Mouse (Mus musculus): ENCODE measurements around the gene Dmpk. TPM values are rescaled to one million over a fixed set of nuclear protein-coding genes. Genes with fewer than 3 reads are reported as not detected.

The Dmpk gene
- total and polyA plus RNA-seq, 3 experiments: 0.30 to 0.56 (median 0.36) TPM

DNA sequence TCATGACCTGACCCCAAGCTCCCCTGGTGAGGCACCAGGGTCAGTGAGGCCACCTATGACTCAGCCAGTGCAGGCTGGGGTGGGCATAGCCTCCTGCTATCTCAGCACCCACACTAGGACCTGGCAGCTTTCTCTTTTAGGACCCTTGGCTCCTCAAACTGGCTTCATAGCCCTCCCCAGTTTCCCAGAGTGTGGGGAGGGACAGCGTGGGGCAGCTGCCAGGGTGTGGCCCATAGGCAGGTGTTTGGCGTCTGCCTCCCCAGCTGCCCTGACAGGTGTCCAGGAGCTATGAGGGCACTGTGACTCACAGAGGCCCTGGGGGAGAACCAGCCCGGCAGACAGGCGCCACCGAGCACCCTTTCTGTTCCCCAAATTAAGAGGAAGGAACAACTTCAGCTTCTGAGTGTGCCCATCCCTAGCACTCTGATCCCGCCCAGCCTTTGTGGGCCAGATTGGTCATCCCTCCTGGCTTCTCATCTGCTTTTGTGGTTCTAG is 675 bp downstream of the Dmpk start:
- dilution Hi-C loops (cut with MboI; ENCODE audit: extremely low pct_ligation_motif_present, extremely low pct_unique_long_range_greater_than_20kb, low sequenced_read_pairs) (no loop called here), in situ Hi-C loops (cut with MboI; ENCODE audit: low pct_ligation_motif_present, low pct_unique_long_range_greater_than_20kb, low sequenced_read_pairs) (no loop called here)
- Histone ChIP-seq H3K79me2 (replicated peaks; ENCODE audit: control insufficient read depth, extremely low read depth, insufficient read depth, poor library complexity, severe bottlenecking) (no peaks in the 10 kb centered on the region), H3K36me3 (replicated peaks in 1 of 2; ENCODE audit: control insufficient read depth in 1 of 2, insufficient read depth in 1 of 2, low read length in 1 of 2) (no peaks in the 10 kb centered on the region), H3K9me3 (replicated peaks; ENCODE audit: low read length) (no peaks in the 10 kb centered on the region), H3K4me2 (ENCODE audit: insufficient read depth, low read depth, poor library complexity, severe bottlenecking) (no peak overlapping the region), H3K4me1 (ENCODE audit: control insufficient read depth in 1 of 2, insufficient read depth in 2 of 2) (peaks cover 26 to 62% of the 10 kb centered on the region in 2 experiments), H3K4me3 (replicated peaks in 1 of 3; ENCODE audit: low read depth in 2 of 3, low read length in 2 of 3, poor library complexity in 1 of 3) (no peak overlapping the region), H3K27me3 (replicated peaks) (peaks cover 85% of the 10 kb centered on the region), H3K9ac (ENCODE audit: insufficient read depth, low read depth) (no peak overlapping the region), H3K27ac (ENCODE audit: insufficient read depth, low read depth) (no peak overlapping the region)
- no peak for TF ChIP-seq RAD21 (IDR thresholded peaks at IDR 0.05; ENCODE audit: low read depth, low read length)
- TF ChIP-seq POLR2AphosphoS2 (IDR thresholded peaks at IDR 0.05; ENCODE audit: low read depth, low read length): no peak
- TF ChIP-seq CHD2 (IDR thresholded peaks at IDR 0.05; ENCODE audit: low read length): no peak
- no peak for TF ChIP-seq CHD1 (IDR thresholded peaks at IDR 0.05; ENCODE audit: low read depth, low read length)
- no peak for TF ChIP-seq TBP (conservative IDR thresholded peaks at IDR 0.05; ENCODE audit: low read depth, low read length)
- TF ChIP-seq MXI1 (IDR thresholded peaks at IDR 0.05; ENCODE audit: low read depth, low read length): no peak
- peak; percentile 75 for TF ChIP-seq ETS1 (conservative IDR thresholded peaks at IDR 0.05; ENCODE audit: low read depth, low read length)
- no peak for TF ChIP-seq HCFC1 (IDR thresholded peaks at IDR 0.05; ENCODE audit: low read depth, low read length)
- TF ChIP-seq PAX5 (IDR thresholded peaks at IDR 0.05; ENCODE audit: low read length): no peak
- no peak for TF ChIP-seq USF2 (conservative IDR thresholded peaks at IDR 0.05; ENCODE audit: low read depth, low read length)
- no peak for TF ChIP-seq KAT2A (IDR thresholded peaks at IDR 0.05; ENCODE audit: insufficient replicate concordance, low read length)
- 0 out of 2 replicates have a peak, but pooled peaks have one; percentile 47 for TF ChIP-seq MEF2A (IDR thresholded peaks at IDR 0.05; ENCODE audit: borderline replicate concordance, low read depth, low read length)
- no peak for TF ChIP-seq ZMIZ1 (IDR thresholded peaks at IDR 0.05; ENCODE audit: low read depth, low read length)
- no peak for TF ChIP-seq ELF1 (IDR thresholded peaks at IDR 0.05; ENCODE audit: low read depth, low read length)
- no peak for TF ChIP-seq ZNF384 (IDR thresholded peaks at IDR 0.05; ENCODE audit: low read depth, low read length)
- TF ChIP-seq MAZ (IDR thresholded peaks at IDR 0.05; ENCODE audit: low read depth, low read length): 0 out of 2 replicates have a peak, but pooled peaks have one; percentile 54
- no peak for TF ChIP-seq USF1 (IDR thresholded peaks at IDR 0.05; ENCODE audit: low read depth, low read length)
- no peak for TF ChIP-seq E2F4 (IDR thresholded peaks at IDR 0.05; ENCODE audit: insufficient replicate concordance, low read depth, low read length)
- TF ChIP-seq ZC3H11A (IDR thresholded peaks at IDR 0.05; ENCODE audit: low read depth, low read length): no peak
- TF ChIP-seq ZKSCAN1 (IDR thresholded peaks at IDR 0.05; ENCODE audit: borderline replicate concordance, low read depth, low read length): no peak
- no peak for TF ChIP-seq MAX (IDR thresholded peaks at IDR 0.05; ENCODE audit: low read length)
- TF ChIP-seq SMC3 (IDR thresholded peaks at IDR 0.05; ENCODE audit: low read depth, low read length): no peak
- TF ChIP-seq POLR2A (IDR thresholded peaks at IDR 0.05; ENCODE audit: low read depth, low read length): no peak
- TF ChIP-seq BHLHE40 (IDR thresholded peaks at IDR 0.05; ENCODE audit: low read depth, low read length): peak; percentile 78
- TF ChIP-seq EP300 (IDR thresholded peaks at IDR 0.05; ENCODE audit: low read length): peak; percentile 86
- TF ChIP-seq NELFE (IDR thresholded peaks at IDR 0.05; ENCODE audit: low read depth, low read length): no peak
- TF ChIP-seq JUN (IDR thresholded peaks at IDR 0.05; ENCODE audit: insufficient read depth, low read depth, low read length): no peak
- 0 out of 2 replicates have a peak, but pooled peaks have one; percentile 8 for TF ChIP-seq NRF1 (IDR thresholded peaks at IDR 0.05; ENCODE audit: low read depth, low read length)
- TF ChIP-seq MAFK (IDR thresholded peaks at IDR 0.05; ENCODE audit: insufficient replicate concordance, low read length): 0 out of 2 replicates have a peak, but pooled peaks have one; percentile 37
- no peak for TF ChIP-seq JUND (conservative IDR thresholded peaks at IDR 0.05; ENCODE audit: low read depth, low read length)
- no peak for TF ChIP-seq GABPA (IDR thresholded peaks at IDR 0.05; ENCODE audit: insufficient replicate concordance, low read depth, low read length)
- 0 out of 2 replicates have a peak, but pooled peaks have one; percentile 50 for TF ChIP-seq SIN3A (IDR thresholded peaks at IDR 0.05; ENCODE audit: low read length)
- TF ChIP-seq RCOR1 (conservative IDR thresholded peaks at IDR 0.05; ENCODE audit: low read depth, low read length): peak; percentile 38; the same call in 1 of the 2 replicates
- peak; percentile 100 for TF ChIP-seq TCF12 (IDR thresholded peaks at IDR 0.05; ENCODE audit: low read depth, low read length)
- TF ChIP-seq CTCF (conservative IDR thresholded peaks at IDR 0.05 in 1 of 2, IDR thresholded peaks at IDR 0.05 in 1 of 2; ENCODE audit: low read depth in 2 of 2, low read length in 2 of 2): no peak
- TF ChIP-seq IRF4 (IDR thresholded peaks at IDR 0.05; ENCODE audit: low read depth, low read length): peak; percentile 79
- 0 out of 2 replicates have a peak, but pooled peaks have one; percentile 15 for TF ChIP-seq MYC (IDR thresholded peaks at IDR 0.05; ENCODE audit: low read depth, low read length)
- TF ChIP-seq UBTF (IDR thresholded peaks at IDR 0.05; ENCODE audit: low read depth, low read length): 0 out of 2 replicates have a peak, but pooled peaks have one; percentile 43
- DNase-seq (ENCODE audit: extremely low read depth): peak; percentile 83

Data from CH12.LX (cell line).